Mouse (Mus musculus): Measurements from ENCODE around the gene H2-M5.

H2-M5 gene

DNA sequence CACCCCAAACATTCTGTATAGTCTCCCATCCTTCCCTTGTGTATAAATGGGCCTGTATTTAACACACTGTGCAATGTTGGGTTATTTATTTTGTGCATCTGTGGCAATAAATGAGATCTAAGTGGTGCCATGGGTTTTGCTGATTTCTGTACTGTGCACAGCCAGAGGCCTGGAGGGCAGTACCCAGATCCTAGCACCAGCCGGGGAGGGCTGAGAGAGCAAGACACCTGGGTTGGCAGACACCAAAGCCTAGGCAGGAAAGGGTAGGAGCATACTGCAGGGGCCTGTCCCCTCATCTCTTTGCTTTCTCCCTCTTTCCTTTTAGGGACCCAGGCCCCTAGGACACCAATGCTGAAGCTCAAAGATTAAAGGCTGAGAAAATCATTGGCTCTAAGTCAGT, 41.1 kb downstream of the H2-M5 start:
- no peak for DNase-seq (ENCODE audit: low spot score in 2 of 2)

DNA sequence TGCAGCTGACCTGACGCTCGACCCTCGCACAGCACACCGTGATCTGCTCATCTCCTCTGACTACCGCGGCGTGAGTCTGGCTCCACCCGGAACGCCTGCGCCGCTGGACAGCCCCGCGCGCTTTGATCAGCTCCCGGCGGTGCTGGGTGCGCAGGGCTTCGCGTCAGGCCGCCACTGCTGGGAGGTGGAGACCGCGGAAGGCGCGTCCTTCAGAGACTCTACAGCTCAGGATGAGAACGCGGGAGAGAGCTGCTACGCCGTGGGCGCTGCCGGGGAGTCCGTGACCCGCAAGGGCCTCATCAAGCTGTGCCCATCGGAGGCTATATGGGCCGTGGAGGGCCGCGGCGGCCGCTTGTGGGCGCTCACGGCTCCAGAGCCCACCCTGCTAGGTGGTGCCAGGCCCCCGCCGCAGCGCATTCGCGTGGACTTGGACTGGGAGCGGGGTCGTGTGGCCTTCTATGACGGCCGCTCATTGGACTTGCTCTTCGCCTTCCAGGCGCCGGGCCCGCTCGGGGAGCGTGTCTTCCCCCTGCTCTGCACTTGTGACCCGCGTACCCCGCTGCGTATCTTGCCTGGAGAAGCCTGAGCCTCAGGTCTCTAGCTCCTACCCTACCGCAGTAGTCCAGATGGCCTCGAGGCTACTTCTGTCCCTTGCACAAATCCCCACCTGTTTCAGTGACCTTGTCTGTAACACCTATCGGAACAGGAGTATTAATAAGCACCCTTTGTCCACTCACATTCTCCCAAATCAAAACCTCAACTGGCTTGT, 42.1 kb downstream of the H2-M5 start:
- peak in 1 of 2 experiments; percentile 27 for DNase-seq (ENCODE audit: low spot score in 2 of 2)

DNA sequence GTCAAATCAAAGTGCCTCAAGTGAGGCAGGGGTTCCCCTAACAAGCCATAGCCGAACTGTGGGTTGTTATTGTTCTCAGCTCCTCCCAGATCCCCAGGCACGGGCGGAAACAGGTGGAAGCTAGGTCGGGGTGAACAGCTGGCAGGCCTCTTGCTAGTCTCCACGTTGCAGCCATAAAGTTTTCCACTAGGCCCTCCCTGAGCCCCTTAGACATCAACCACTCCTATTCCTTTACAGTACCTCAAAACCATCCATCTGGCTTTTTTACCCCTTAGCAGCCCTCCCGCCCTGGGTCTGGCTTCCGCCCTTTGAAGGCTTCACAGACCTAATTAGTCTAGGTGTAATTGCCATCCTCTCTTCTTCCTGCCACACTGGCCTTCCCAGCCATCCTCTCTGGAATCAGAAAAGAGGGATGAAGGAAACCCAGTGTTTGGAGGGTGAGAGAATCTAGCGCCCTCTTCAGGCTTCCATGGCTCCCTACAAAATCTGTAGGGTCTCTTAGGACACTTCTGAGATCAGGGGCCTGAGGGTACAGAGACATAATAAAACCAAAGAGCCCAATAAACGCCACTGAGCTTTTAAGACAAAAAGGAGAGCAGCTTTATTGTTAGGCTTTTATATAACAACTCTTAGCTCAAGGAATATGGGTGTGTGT, 45.1 kb downstream of the H2-M5 start:
- no peak for DNase-seq (ENCODE audit: low spot score in 2 of 2)

DNA sequence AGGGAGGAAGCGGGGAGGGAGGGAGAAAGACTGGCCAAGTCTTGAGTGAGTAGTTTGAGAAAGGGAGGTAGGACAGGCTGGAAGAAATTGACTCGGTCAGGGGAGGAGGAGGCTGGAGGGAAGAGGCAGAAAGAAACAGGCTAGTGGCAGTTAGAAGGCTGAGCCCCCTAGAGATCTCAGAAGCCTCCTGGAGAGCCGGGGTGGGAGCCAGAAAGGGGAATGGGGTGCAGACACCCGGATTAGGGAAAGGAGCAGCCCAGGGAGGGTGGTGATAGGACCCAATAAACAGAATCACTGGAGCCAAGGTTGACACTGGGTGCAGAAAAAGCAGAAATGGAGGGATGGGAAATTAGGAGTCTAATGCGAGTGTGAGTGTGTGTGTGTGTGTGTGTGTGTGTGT, 45.6 kb downstream of the H2-M5 start:
- DNase-seq (ENCODE audit: low spot score in 2 of 2) = no peak

DNA sequence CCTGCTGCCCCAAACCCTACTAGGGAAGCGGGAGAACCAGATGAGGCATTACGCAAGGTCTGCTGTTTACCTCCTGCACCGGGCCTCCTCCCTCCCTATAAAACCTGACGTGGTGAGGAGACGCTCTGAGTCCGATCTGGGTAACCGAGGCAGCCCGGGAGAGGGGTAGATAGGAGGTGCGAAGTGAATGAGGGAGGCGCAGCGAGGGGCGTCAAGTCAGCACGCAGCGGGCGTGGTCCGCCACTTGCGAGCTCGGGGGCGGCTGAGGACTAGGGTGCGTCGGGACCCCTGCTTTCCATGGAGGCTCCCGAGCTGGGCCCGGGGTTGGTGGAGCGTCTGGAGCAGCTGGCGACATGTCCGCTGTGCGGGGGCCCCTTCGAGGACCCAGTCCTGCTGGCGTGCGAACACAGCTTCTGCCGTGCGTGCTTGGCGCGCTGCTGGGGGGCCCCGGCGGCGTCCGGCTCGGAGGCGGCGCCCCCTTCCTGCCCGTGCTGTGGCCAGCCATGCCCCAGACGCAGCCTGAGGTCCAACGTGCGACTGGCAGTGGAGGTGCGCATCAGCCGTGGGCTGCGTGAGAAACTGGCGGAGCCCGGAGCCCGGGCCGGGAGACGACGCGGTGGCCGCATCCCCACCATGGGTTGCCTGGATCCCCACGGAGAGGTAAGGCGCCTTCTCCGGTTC, 46.4 kb downstream of the H2-M5 start, which contains the start of gene Rnf39:
TSS of gene Rnf39 (plus strand) at position 128 of the 681 bp plus-strand sequence.
- DNase-seq (ENCODE audit: low spot score in 2 of 2) = no peak

DNA sequence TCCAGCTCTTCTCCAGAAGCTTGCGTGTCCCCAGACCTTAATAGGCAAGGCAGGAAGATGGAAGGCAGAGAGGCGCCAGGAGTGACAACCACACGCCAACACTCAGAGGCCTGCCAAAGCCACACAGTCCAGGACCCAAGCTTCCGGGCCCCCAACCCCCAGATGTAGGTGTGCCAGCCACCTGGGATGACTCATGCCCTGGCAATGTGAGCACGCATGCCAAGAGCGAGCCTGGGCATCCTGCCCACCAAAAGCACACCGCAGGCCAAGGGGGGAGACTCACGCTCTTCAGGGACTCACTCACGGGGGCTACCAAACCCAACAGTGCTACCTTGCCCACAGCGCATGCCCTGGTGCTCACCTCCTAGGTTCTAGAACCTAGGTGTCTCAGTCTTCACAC, 46.9 kb downstream of the H2-M5 start:
- DNase-seq (ENCODE audit: low spot score in 2 of 2) = no peak

DNA sequence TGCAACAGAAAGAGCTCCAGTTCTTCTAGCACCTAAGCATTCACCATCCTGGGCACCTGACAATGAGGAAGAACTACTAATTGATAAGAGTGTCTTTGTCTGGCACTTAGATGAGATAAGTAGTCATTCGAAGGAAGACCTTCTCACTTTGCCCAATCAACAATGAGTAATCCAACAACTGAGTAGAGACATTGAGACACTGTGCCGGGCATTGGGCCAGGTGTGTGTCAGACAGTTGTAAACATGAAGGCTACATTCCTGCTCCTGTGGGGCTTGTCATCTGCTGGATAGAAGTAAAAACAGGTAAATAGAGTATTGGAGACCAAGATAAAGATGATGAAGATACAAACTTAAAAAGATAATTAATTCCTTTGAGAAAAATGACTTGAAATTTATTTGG, 51.3 kb downstream of the H2-M5 start:
- no peak for DNase-seq (ENCODE audit: low spot score in 2 of 2)

All from spleen, postnatal 10 days (tissue).